Mouse (Mus musculus) gastrocnemius, adult 2 months (tissue): ENCODE data around the gene Rrp8. TPM values are rescaled to one million over a fixed set of nuclear protein-coding genes. Genes with fewer than 3 reads are reported as not detected.
A peak's percentile ranks its signal among the peaks of the same experiment; 100 is the strongest.
"Not testable (repeated sequence)": the region's sequence is repeated elsewhere in the genome, so short reads cannot be mapped to it uniquely, and the experiment has no call there.

Experiments
- DNase-seq: peaks from one replicate; pipeline ENCODE4 v3.0.0; 2022
- H3K27ac ChIP-seq: fragments of 200-600 bp; 2 replicates; pipeline ENCODE4 v1.8.1; 2022; ENCODE audit warnings: mild to moderate bottlenecking
- H3K4me3 ChIP-seq: fragments of 200-600 bp; 2 replicates; pipeline ENCODE4 v1.8.1; 2022; ENCODE audit warnings: mild to moderate bottlenecking, moderate library complexity
- CTCF ChIP-seq: fragments of 200-600 bp; IDR thresholded peaks from 2 replicates; pipeline ENCODE4 v1.8.1; 2022; ENCODE audit warnings: antibody characterized with exemption, mild to moderate bottlenecking, moderate library complexity
- intact Hi-C: fragments of 180-260 bp; cut with DNase I; formaldehyde crosslinking; loops from one replicate; pipeline ENCODE4 v1.15.1; 2025
- total RNA-seq, 2 experiments: library from RNA; stranded (reverse); gene quantifications; 2 replicates each; pipeline ENCODE4 v1.2.3; 2021

Gene Rrp8
- total RNA-seq, 2 experiments from 2014 or later, result 12.2 to 12.3 TPM

DNA sequence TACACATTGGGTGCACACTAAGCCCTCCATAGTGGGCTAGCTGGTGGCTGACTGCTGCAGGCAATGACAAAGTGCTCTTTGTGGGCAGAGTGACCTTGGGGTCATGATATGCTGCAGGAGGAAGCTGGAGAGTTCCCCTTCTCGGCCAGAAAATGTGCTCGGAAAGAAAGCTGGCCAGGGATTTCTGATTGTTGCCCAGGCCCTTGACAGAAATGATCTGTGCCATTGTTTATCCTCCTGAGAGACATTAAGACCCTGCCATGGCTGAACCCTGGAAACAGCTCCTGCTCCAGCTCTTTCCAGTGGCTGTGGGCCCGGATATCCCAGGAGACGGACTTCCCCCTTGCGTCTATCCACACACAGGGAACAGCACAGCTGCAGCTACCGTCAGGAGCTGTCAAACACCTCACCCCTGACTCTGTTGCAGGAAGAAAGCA is 30.6 kb upstream of the Rrp8 start:
- Histone ChIP-seq H3K27ac (peak overlapping the region; percentile 44), H3K4me3 (no peak overlapping the region; the same call in 1 of the 2 replicates)
- no peak for TF ChIP-seq CTCF
- intact Hi-C loops, result no loop called here
- no peak for DNase-seq

DNA sequence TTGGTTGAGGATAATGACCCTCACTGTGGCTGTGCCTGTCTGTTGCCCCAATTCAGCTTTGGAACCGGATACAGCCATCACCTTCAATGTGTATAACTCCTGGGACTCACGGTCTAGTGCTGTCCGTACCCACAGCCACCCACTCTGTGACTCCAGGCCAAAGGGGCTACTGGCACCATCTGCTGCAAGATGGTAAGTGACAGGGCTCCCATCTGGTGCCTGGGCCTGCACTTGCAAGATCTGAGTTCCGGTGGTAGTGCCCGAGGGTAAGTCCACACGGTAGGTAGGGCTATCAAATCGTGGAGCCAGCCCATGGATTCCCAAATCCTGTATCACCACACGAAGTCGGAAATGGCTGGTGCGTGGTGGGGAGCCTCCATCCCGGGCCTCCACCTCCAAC is 27.1 kb upstream of the Rrp8 start:
- Histone ChIP-seq H3K27ac (no peak overlapping the region), H3K4me3 (no peak overlapping the region)
- TF ChIP-seq CTCF, result no peak
- intact Hi-C loops, result no loop called here
- no peak for DNase-seq

DNA sequence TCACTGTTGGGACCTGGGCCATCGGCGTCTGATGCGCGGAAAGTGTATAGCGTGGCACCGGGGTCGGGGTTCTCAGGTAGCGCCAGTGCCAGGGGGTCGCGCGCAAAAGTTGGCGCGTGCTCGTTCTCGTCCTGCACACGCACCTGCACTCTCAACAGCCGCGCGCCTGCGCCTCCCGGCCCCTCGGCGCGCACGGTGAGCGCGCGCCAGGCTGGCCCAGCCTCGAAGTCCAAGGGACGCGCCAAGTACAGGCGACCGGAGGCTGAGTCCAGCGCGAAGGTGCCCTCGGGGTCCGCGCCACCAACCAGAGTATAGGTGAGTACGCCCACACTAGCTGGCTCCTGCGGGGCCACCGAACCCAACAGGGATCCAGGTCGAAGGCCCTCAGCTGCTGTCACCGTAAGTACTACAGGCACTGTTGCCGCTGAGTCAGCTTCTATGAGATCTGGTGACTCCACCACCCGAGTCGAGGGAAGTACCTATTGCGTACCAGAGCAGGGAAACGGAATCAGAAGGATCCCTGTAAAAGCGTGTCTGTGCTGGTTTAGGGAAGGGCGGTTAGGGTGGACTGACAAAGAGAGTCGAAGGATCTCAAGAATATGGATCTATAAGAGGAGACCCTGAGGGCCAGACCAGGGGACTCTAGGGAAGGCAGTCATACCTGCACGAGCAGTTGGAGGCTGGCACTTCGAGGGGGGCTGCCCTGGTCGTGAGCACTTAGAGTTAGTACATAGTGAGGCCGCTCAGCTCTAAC is 25.5 kb upstream of the Rrp8 start:
- intact Hi-C loops, result no loop called here
- Histone ChIP-seq H3K4me3 (peak overlapping the region; percentile 4; the same call in 1 of the 2 replicates), H3K27ac (no peak overlapping the region)
- DNase-seq, result no peak
- TF ChIP-seq CTCF, result no peak

DNA sequence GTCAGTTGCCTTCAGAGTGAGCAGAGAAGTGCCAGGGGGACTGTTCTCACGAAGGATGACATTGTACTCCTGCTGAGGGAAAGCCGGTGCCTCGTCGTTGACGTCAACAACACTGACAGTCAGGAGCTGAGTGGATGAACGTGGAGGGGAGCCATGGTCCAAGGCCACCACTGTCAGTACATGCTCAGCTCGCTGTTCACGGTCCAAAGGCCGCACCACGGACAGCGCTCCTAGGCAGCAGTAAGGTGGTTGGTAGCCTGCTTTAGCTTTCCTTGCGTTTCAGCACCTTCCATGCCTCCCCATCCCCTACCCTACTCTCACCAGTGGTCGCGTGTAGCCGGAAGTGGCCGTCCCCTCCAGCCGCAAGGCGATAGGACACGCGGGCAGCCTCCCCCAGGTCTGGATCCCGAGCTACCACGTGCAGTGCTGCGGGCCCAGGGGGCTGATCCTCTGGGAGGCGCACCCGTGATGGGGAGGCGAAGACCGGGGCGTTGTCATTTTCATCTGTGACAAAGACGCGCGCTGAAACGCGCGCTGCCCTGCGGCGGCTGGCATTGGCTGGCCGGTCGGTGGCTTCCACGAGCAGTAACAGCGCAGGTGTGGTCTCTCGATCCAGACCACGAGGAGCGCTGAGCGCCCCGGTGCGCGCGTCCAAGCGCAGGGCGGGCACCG is 24.8 kb upstream of the Rrp8 start:
- Histone ChIP-seq H3K27ac (no peak overlapping the region), H3K4me3 (peak overlapping the region; percentile 4; the same call in 1 of the 2 replicates)
- intact Hi-C loops, result no loop called here
- no peak for TF ChIP-seq CTCF
- DNase-seq, result no peak

DNA sequence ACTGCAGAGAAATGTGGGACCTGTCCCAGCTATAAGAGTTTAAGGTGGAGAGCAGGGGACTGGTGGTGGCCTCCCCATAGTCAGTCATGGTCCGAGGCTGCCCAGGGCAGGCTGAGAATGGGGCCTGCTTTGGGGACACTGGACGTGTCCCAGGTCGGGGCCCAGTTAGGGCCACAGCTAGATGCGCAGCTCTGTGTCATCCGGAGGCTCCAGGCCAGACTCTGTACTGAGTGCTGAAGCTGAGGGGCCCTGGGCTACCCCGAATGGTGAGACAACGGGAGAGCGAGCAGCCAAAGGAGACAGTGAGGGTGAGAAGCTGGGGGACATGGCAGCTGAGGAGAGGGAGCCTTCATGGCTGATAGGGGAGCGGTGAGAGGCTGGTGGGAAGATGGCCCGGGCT is 16.1 kb upstream of the Rrp8 start:
- intact Hi-C loops, result no loop called here
- no peak overlapping the region for H3K4me3 ChIP-seq

DNA sequence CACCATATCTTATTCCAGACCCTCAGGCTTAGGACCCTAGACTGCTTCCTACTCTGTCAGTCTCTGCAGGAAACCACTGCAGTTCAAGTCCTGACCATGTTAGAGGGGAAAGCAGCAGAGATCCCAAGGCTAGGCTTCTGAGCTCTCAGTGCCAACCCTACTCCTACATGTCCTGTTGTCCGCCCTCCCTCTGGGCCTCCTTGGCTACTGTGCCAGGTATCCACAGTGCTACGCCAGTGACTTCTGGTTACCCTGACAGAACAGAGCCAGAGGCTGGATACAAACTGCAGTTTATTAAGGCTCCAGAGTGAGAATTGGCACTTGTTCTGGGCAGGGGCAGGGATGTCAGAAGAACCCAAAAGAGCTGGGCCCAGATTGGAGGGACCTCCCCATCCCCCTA is 15.5 kb upstream of the Rrp8 start:
- TF ChIP-seq CTCF, result no peak
- DNase-seq, result no peak
- H3K4me3 ChIP-seq, result no peak overlapping the region
- H3K27ac ChIP-seq, result no peak overlapping the region
- intact Hi-C loops, result no loop called here

More for the DNA sequence above, 16.1 kb upstream of the Rrp8 start:
- no peak overlapping the region for H3K27ac ChIP-seq
- no peak for DNase-seq
- TF ChIP-seq CTCF, result no peak

DNA sequence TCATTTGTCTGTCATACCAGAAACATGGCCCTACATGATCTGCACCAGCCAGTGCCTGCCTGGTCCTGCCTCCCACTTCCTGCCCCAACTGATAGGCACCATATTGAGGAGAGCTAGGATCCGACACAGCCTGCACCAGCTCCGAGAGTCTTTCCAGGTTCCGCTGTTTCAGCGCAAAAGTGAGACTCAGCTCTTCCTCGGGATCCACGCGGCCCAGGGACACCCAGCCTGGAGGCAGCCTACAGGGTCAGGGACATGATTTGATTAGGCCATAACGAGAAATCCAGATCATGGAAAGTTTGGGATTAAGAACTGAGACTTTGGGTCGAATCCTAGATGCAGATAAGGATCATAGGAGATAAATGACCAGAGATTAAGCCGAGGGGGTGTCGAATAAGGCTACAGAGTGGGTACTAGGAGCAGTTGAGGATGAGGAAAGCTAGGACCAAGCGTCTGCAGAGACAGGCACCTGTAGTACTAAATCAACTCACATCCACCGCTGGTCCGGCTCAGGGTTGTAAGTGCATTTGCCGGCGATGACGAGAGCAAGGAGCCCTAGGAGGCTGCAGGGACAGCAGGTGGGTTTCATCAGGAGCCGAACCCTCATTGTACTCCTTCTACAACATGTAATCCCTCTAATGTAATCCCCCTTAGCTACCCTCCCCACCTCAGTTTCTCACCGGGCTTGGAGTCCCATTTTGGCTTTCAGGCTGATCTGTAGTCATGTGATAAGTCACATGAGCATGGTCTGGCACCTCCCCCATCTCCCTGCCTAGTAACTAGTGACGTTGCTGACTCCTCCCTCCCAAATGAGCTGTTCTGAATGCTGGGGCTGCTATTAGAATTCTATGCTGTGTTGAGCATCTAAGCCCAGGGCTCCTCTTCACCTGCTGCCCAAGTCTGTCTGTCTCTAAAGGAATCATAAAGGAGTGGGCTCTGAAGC is 14.6 kb upstream of the Rrp8 start, which contains the start of gene Tpp1:
Gene Tpp1 (minus strand): TSS at position 745 of the 943 bp plus-strand sequence.
- intact Hi-C loops, result no loop called here
- Histone ChIP-seq H3K4me3 (peak within 1 kb of the TSS; percentile 89), H3K27ac (peak within 1 kb of the TSS; percentile 92)
- no peak for TF ChIP-seq CTCF
- DNase-seq, result peak; percentile 92

DNA sequence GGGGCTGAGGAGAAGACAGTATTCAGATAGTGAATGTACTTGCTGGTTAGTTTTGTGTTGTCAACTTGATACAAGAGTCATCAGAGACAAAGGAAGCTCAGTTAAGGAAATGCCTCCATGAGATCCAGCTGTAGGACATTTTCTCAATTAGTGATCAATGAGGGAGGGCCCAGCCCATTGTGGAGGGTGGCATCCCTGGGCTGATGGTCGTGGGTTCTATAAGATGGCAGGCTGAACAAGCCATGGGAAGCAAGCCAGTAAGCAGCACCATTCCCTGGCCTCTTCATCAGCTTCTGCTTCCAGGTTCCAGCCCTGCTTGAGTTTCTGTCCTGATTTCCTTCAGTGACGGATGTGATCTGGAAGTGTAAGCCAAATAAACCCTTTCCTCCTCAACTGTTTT is 10.6 kb upstream of the Rrp8 start:
- Histone ChIP-seq H3K4me3 (no peak overlapping the region), H3K27ac (no peak overlapping the region)
- TF ChIP-seq CTCF, result no peak
- intact Hi-C loops, result no loop called here
- DNase-seq, result no peak

DNA sequence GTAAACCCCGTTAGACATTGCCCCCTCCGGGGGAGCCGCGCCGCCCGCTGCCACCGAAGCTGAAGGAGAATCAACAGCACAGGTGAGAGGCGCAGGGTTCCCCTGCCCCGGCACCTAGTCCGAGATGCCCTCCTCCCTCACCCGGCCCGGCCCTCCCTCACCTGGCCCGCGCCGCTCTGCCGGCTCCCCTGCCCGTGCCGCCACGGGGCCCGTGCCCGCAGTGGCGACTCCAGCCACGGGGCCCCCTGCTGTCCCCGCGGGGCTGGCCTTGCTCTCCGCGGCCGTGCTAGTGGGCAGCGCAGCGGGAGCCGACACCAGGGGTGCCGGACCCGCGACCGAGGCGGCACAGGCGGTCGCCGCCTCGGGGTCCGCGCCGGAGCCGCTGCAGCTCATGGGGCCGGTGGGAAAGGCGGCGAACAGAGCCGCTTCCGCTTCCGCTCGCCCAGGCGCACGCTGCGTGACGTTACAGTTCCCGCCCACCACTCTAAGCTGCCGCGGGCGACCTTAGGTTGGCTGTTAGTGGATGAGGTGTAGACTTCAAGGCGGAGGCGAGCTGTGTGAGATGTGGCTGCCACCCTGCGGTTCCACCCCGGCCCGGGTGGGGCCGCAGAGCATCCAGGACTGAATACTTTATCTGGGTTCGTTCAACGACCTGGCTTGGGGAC is 6.9 kb upstream of the Rrp8 start, which contains the start of gene Taf10:
Gene Taf10 (minus strand): TSS at position 436 of the 665 bp plus-strand sequence.
- intact Hi-C loops, result no loop called here
- peak; percentile 90 for DNase-seq
- TF ChIP-seq CTCF, result peak; percentile 44

DNA sequence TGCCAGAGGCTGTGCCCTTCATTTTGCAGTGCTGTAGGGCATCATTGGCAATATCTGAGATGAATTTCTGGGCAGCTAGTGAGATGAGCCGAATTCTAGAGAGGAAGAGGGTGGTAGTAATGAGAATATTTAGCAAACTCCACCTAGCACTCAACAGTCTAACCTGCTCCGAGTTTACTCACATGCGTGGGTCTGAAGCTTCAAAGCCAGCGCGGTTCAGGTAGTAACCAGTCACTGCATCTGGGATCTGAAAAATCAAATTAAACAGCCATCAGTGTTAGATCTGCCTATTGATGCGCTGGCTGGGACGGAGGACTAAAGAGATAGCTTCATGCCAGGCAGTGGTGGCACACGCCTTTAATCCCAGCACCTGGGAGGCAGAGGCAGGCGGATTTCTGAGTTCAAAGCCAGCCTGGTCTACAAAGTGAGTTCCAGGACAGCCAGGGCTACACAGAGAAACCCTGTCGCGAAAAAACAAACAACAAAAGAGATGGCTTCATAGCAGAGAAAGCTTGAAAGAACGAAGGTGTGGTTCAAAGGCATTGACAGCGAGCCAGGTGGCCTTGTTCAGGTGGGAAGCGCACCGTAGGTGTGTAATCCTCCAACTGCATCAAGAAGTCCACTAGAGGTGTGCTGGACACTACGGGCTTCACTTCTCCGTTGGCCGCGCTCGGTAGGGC is 6.2 kb upstream of the Rrp8 start:
- DNase-seq, intact Hi-C loops: not testable (repeated sequence)
- H3K4me3 ChIP-seq, result peak overlapping the region; percentile 90
- H3K27ac ChIP-seq, result peak overlapping the region; percentile 90

More for the DNA sequence above, 6.9 kb upstream of the Rrp8 start, which contains the start of gene Taf10:
- Histone ChIP-seq H3K27ac (peak within 1 kb of the TSS; percentile 90), H3K4me3 (peak within 1 kb of the TSS; percentile 90)

DNA sequence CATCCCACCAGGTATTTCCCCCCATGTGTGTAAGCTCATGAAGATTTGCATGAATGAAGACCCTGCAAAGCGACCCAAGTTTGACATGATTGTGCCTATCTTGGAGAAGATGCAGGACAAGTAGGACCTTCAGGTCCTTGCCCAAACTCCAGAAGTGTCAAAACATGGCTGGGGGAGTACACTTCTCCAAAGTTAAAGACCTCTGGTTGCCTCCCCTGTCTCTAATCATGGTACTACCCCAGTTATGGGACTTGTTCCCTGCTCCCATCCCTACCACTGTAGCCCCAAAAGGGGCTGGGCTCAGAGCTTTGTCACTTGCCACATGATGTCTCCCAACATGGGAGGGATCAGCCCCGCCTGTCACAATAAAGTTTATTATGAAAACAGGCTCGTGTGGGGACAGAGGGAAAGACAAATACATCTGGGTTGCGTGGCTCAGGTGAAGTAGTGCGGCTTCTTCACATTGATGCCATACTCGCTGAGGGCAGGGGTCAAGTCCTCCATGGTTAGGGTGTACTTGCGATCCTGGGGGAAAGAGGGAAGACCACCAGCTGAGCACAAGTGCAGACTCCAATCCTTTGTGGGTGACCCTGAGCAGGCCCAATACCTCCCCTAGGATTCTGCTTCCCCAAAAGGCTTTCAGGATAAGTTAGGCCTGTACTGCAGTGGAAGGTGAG is 5.5 kb upstream of the Rrp8 start:
- intact Hi-C loops, H3K27ac ChIP-seq, DNase-seq: not testable (repeated sequence)
- H3K4me3 ChIP-seq, result peak overlapping the region; percentile 90; the same call in 1 of the 2 replicates
